Mouse (Mus musculus) adrenal gland, adult 8-10 months (tissue): ENCODE data around the gene Prr7. TPM values are rescaled to one million over a fixed set of nuclear protein-coding genes. Genes with fewer than 3 reads are reported as not detected.
"Not testable (repeated sequence)": the region's sequence is repeated elsewhere in the genome, so short reads cannot be mapped to it uniquely, and the experiment has no call there.

Experiments
- DNase-seq: peaks from one replicate; pipeline ENCODE4 v3.0.0; 2022
- total RNA-seq, 4 experiments: library from RNA; stranded (reverse); gene quantifications; 2 replicates each; pipeline ENCODE4 v1.2.4; 2022

Prr7 gene
- total RNA-seq: 1 to 10 TPM; 2.3 to 4.3 (median 3.7) TPM

DNA sequence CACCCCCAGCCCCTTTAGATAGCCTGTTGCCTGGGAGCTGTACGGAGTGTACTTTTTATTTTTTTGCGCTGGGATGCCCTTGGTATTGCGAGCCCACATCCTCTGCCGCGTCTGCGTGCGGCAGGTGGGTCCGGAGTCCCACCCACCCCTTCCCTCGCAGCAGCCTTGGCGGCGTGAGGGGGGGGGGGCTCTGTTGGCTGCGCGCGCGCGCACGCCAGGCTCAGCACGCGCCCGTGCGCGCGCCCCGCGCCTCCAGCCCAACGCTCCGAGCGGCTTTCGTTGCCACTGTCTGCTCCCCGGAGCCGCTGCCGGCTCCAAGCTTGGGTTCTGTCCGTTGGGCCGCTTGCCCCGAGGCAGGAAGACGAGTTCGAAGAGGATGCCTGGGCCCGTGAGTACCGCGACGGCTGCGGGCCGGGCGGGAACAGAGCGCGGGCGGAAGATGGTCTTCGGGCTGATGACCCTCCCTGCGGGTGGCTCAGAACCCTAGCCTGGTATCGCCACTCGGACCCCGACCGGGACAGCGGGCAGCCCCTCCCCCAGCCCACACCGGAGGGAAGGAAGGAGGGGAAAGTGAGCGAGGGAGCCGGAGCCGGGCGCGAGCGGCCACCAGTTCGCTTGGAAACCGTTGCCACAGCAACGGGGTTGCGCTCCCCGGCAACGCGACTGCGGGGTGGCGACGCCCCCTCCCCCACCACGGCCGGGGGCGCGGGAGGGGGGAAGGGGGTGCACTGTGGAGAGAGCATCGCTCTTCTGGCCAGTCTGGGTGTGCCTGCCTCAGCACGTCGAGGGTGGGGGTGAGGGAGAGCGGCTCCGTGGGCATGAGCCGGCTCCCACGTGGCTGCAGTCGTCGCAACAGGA, at the start of gene Prr7:
TSS of gene Prr7 (plus strand) at position 241 of the 858 bp plus-strand sequence.
- DNase-seq: no peak

DNA sequence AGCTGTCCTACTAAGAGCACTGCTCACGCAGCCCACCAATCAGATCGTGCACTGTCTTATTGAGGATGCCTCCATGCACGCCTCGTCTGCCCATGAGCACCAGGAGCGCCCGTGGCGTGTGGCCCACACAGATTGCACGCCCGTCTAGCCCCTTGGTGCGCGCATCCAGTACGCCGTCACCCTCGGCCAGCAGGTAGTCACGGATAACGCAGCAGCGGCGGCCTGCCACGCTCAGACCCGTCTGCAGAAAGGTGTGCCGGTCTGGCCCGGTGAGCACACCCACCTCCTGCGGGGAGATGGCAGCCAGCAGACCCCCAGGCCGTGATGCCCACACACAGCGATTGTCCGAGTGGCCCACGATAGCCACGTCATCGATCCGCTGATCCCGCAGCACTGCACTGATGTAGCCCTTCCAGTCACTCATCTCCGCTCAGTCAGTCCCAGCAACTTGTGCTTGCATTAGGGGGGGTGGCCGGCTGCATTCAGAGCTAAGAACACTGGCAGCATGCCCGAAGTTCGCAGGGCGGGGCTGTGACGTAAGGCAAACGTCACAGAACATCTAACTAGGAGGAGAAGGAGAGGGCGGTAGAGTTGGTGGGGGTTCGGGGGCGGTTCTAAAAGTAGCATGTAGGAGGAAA, 49.2 kb upstream of the Prr7 start, which contains the start of gene Pfn3:
TSS of gene Pfn3 (minus strand) at position 490 of the 638 bp plus-strand sequence.
- DNase-seq: no peak

DNA sequence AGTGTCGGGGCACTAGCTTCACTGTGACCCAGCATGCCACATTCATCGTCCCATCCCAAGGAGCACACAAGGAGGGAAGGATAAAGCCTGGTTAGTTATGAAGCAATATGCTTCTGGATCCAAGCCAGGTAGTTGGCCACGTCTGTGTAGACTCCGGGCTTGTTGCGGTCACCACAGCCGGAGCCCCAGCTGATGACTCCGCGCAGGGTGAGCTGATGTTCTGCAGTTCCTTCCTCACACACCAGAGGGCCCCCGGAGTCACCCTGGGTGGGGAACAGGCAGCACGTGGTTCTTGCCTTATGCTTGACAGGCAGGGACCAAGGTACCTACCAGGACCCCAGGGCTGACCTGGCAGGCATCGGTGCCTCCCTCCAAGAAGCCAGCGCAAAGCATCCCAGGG, 46.1 kb upstream of the Prr7 start:
- peak; percentile 81 for DNase-seq

DNA sequence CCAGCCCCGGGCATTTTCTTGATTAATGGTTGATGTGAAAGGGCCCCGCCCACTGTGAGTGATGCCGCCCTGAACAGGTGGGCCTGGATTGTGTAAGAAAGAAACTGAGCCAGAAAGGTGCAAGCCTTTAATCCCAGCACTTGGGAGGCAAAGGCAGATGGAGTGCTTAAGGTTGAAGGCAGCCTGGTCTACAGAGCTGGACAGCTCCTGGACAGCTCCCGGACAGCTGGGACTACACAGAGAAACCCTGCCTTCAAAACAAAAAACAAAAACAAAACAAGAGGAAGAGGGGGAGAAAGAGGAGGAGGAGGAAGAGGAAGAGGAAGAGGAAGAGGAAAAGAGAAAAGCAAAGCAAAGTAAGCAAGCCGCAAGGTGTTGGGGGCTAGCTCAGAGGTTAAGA, 44.9 kb upstream of the Prr7 start:
- DNase-seq: no peak

DNA sequence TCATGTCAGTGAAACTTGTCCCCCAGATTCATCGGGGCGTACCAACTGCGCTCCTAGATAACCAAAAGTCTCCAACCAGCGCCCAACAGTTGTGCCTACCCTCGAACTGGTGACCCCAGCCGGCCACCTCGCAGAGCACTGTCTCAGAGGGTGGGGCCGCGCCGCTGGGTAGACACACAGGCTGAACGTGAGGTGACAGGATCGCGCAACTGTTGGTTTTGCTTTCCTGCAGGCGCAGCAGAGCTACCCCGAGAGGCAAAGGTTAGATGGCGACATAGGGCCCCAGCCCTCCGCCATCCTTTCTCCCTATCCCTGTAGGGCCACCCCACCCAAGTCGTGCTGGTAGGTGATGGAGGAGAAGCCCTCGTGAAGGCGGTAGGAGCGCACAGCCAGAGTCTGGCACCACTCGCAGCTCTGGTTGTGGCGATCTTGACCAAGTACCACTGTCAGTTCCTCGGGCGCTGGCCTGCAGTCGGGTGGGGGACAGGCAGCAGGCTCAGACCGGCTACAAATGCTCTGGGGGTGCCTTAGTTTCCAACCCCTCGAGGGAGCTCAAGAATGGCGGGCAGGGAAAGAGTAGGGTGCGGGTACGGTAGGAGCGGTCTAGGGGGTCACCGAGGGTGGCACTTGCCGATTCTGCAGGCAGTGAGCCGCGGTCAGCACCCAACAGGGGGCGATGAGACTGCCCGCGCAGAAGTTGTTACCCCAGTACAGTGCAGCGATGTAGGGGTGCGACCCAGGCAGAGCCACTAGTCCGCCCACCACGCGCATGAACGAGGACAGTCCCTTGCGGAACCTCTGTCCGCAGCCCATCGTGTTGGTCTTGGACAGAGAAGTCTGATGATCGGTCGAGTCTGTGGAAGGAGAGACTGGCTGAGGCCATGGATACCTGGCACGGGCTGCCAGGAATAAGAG, 43.8 kb upstream of the Prr7 start:
- no peak for DNase-seq

DNA sequence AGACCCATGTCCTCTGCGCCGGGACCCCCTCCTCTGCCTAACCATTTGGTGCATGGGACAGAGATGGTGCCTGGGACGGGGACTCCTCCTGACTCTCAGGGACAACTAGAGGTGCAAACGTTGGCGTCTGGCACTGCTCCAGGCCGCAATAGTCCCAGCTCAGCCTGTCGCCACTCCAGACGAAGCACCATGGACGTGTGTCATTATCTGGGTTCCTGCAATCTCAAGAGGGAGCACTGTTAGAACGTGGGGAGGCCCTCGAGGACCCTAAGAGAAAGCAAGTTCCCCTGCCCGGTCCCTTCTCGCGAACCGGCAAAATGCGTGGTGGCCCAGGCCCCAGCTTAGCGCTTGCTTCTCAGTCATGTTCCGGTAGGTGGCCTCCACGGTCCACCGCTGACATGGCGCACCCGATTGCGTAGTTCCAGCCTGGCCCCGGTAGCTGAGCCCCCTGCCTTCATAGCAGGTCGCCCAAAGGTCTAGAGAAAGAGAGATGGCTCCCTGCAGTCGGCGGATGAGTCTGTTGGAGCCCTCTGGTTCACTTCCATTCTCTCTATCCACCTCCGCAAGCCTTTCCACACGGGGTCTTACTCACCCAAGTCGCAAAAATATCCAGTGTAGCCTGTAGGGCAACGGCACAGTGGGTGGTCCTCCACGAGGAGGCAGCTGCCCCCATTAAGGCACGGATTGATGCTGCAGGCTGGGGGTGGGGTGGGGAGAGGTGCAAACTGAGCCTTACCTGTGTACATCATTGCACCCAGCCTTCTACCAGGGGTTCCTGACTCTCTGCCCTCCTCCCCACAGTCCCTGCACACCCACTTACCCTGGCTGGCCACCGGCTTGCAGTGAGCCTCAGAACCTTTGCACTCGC, 42.9 kb upstream of the Prr7 start:
- DNase-seq: peak; percentile 53

DNA sequence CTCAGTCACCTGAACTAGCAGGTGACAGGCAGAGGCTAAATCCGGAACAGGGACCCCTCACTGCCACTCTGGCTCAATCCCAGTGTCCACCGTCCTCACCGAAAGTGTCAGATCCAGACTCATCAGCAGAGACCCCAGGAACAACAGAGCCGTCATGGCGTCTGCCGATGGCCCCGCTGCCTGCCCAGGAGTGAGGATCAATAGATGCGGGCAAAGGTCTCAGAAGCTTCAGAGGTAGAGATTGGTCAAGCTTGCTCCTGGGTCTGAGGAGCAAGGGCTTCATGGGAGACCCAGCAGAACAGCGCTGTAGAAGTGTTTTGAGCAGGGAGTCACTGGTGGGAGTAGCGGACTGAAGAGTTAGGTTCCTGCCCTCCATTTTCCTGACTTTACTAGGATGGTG, 37.5 kb upstream of the Prr7 start, which contains the start of gene F12:
TSS of gene F12 (minus strand) at position 181 of the 400 bp plus-strand sequence.
- DNase-seq: no peak

DNA sequence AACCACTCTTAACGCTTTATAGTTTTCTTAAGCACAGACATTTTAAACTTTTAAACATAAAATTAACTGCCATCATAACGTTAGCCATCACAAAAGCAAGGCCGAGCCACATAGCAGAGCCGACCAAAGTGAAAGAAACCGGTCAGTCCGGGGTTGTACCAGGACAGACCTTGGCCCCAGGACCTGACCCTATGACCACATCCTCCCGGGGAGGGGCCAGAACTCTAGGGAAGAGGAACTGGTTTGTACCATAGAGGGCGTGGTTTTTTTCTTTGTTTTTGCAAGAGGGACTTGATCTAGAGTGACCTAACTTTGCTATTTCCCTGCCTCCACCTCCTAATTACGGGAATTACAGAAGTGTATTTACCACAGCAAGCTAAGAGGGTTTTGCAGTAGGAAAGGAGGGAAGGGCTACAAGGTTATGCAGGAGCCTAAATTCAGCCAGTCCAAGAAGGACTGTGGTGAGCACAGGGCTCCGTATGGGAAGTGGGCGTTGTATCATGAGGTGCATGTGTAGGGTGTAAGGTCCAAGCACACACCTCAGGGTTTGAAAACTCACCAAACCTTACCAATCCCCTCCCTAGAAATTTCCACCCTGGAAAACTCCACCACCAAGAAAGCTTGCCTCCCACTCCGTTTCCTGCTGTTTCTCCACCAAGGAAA, 34.7 kb upstream of the Prr7 start:
- DNase-seq: peak; percentile 85

DNA sequence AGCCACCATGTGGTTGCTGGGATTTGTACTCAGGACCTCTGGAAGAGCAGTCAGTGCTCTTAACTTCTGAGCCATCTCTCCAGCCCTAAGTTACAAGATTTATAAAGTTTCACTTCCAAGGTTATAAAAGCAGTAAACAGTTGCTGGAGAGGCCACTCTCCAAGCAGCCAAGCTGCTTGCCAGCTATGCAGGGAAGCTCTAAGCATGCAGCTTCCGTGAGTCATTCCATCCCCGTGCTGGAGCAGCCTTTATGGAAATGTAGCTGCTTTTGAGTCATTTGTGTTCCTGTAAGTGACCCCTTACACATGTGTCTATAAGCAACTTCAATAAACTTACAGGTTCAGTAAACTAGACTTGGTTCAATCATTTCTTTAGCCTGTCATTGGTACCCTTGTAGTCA, 33.5 kb upstream of the Prr7 start:
- peak; percentile 72 for DNase-seq

DNA sequence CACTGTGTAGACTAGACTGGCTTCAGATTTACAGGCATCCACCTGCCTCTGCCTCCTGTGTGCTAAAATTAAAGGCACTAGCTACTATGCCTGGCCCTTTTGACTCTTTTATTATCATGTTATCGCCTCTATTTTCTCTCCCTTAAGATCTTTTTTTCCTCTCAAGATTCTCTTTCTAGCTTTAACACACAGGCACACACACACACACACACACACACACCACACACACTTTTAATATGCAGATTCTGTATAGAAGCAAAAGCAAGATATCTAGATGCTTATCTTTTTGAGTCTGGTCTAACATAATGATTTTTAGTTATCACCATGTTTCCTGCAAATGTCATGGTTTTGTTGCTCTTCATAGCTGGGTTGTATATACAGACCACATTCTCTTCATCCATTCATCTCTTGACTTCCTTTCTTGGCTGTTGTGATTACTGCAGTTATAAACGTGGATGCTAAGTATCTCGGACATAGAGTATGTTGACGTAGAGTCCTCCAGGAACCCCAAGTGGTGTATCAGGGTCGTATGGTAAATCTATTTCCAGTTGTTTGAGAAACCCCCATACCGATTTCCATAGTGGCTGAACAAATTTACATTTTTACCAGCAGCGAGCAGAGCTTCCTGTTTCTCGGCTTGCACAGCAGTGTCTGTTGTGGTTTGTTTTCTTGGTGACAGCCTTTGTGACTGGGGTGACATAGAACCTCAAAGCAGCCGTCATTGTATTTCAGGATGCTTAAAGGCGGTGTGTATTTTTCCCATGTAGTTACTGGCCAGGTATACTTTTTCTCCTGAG, 32.0 kb upstream of the Prr7 start:
- DNase-seq: no peak

DNA sequence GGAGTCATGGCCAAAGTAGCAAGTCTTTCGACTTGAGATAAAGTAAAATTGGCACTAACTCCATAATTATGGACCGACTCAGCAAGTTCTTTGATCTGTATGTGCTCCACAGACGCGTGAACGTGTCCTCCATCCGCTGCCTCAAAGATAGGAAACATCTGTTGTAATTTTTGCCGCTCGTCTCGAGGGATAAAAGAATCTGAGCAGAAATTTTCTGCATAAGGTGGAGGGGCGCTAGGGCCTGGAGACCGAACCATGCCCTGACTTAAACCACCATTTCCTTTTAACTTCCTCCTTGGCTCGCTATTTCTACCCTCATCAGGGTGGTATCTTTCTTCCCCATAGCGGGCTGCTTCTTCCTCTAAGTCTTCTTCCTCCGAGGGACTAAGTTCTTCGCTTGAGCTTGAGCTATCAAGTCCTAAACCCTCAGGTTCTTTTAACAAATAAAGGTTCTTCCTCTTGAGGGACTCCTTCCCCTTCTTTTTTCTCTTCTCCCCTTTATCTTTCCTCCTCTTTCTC, 26.9 kb upstream of the Prr7 start:
- DNase-seq: not testable (repeated sequence)

DNA sequence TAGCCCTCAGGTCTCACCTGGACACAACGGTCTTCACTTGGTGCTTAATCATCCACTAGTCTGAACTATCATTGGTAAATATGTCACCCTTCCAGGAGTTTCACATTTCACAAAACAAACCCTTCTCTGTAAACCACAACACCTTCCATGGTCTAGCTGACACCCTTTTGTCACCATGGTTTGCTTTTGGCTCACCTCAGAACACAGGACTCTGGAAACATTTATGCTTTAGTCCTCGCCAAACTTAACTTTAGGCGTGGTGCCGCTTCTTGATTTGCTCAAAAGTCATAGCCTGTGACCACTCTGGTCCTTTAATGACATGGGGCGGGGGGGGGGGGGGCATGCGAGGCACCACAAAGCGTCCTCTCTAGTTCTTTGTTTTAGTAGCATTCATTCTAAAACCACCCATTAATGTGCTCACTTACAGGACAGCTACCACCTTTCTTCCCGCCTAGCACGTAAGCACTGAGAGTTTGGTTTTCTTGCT, 20.2 kb upstream of the Prr7 start:
- no peak for DNase-seq

DNA sequence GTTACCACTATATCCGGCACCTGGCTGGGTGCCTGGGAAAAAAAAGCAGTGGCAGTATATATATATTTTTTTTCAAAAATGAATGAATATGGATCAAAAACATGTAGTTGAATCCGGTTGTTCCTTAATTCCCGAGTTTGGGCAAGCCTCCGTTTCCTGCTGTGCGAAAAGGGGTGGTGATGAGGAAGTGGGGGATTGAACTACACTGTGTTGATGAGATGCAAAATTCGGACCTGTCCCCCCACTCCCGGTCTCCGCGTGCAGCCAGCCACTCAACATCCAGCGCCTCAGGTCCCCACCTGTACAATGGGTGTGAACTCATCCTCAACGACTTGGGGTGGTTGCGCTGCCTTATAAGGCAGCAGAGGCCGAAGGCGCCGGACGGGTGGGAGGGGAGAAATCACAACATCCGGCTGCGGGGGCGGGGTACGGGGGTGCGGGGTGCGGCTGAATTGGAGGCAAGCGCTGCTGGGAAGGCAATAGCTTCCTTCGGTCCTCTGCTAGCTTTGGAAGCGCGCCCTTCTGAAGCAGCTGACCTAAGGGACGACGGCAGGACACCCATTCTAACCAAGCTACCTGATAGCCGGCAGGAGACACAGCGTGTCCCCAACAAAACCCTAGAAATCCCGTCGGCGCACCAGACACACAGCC, 19.7 kb upstream of the Prr7 start:
- DNase-seq: peak; percentile 78

DNA sequence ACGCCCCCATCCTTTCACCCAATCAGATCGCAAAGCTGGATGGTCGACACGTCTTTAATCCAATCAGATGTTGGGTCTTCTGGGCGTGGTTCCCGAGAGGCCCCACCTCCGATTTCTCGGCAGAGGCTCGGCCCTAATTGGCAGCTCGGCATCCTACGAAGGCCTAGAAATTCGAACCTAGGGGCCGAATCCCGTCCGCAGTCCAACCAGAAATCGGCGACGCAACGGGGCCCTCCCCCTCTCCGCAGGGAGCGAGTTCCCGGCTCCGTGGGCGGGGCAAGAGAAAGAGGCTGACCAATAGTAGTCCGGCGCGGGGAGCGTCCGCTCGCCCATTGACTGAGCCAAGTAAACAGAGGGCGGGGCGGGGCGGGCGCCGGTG, 19.1 kb upstream of the Prr7 start, which contains the start of gene Grk6:
TSS of gene Grk6 (plus strand) at position 136 of the 379 bp plus-strand sequence.
- peak; percentile 100 for DNase-seq

DNA sequence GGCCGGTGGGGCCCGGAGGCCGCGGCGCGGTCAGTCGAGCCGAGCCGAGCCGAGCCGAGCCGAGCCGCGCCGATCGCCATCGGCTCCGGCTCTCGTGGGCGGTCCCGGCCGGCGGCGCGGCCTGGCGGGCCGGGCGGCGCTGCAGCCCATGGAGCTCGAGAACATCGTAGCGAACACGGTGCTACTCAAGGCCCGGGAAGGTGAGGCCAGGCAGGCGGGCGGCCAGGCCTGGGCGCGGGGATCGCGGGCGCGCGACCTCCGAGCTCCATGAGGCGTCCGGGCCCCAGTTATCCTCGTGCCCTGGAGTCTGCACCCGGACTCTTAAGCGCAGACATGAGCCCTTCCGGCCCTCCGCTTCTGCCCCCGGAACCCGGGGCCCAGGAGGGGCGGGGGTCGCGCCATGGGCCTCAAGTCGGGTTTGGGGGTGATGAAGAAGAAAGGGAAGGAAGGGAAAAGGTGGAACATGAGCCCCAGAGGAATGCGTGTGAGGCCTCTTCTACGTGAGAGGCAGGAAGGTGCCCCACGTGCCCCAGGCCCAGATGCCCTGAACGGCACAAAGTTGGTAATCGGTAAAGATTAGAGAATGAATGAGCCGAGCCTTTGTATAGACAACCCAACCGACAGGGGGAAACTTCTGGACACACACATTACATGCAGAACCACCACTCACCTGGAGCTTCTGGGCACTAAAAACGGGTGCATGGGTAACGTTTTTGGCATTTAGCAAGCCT, 18.5 kb upstream of the Prr7 start:
- DNase-seq: no peak

DNA sequence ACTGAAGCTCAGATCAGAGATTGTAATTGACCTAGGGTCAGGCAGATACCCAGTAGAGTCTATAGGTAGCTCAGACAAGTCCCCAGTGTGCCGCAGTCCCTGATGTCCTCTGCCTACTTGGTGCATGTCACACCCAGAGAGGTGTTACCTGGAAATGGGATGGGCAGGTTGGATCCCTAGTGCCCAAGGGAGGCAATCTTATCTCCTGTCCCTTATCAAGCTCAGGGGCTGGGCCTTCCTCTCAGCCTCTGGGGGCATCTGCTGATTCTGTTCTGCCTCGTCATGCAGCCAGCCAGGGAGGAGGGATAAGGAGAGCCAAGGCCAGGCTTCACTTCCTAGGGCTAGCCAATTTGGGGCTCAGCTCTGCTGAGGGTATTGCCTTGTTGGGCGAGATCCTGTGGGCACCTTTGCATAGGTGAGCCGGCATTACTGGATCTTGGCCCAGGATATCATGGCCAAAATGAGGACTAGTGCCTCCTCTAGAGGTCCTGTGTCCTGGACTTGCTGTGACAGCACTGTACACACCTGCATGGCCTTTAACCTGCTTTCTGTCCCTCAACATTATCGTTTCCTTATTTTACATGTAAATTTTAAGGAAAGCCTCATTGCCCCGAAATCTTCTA, 17.5 kb upstream of the Prr7 start:
- DNase-seq: no peak

DNA sequence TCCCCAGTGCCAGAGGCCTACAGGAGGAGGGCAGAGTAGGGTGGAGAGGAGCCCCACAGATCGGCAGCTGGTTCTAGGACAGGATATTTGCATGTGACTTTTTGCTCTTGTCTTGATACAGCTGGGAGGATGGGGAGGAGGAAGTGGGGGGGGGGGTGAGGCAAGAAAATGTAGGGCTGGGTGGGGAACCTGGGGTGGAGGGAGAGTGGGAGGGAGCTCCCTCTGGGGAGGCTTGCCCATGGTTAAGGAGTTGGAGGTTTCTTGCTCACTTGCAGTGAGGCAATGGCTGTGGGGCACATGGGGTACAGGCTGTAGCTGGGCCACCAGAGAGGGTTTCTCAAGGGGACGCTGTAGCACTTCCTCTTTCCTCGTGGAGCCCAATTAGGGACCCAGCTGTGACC, 16.5 kb upstream of the Prr7 start:
- no peak for DNase-seq

DNA sequence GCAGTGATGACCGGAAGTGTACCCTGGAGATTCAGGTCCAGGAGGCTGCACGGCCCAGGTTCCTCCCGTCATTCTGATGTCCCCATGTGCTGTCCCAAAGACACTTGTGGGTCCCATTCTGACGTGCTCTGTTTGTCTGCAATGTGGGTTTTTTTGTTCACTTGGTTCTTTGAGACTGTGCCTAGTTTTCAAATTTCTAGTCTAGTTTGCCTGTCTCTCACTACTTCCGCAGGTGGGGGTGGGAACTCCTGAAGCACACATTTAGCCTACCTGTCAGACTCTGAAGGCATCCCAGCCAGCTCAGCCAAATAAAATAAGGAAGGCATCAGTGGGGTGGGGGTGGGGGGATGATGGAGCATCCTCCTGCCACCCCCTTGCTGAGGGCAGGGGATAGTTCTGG, 15.9 kb upstream of the Prr7 start:
- DNase-seq: no peak
